Mouse (Mus musculus) hindbrain, embryonic 10.5 days (tissue): Measurements from ENCODE around the gene Frem2. TPM values are rescaled to one million over a fixed set of nuclear protein-coding genes. Genes with fewer than 3 reads are reported as not detected.
A peak's percentile ranks its signal among the peaks of the same experiment; 100 is the strongest.

ENCODE experiments used
- DNase-seq: peaks from one replicate; pipeline ENCODE4 v3.0.0-alpha.2; 2017; ENCODE audit warnings: low spot score
- H3K27ac ChIP-seq: fragments of 300-500 bp; sonication (generic); 2 replicates; pipeline ENCODE4 v1.5.1; 2016; ENCODE audit warnings: mild to moderate bottlenecking, moderate library complexity
- H3K27me3 ChIP-seq: fragments of 300-500 bp; sonication (generic); 2 replicates; pipeline ENCODE4 v1.6.1; 2016; ENCODE audit warnings: mild to moderate bottlenecking; ENCODE audit not compliant: poor library complexity, insufficient read depth, severe bottlenecking
- H3K36me3 ChIP-seq: fragments of 300-500 bp; sonication (generic); 2 replicates; pipeline ENCODE4 v1.6.1; 2016; ENCODE audit warnings: mild to moderate bottlenecking, moderate library complexity
- H3K4me1 ChIP-seq: fragments of 300-500 bp; sonication (generic); replicated peaks from 2 replicates; pipeline ENCODE4 v1.6.1; 2016; ENCODE audit warnings: mild to moderate bottlenecking
- H3K4me3 ChIP-seq: fragments of 300-500 bp; sonication (generic); 2 replicates; pipeline ENCODE4 v1.5.1; 2016; ENCODE audit warnings: mild to moderate bottlenecking, moderate library complexity
- H3K9me3 ChIP-seq: fragments of 300-500 bp; sonication (generic); 2 replicates; pipeline ENCODE4 v1.6.1; 2016; ENCODE audit warnings: mild to moderate bottlenecking, moderate library complexity
- WGBS: fragments of 180-500 bp; shearing (Covaris S2); methylation state at CpG from one replicate; pipeline ENCODE4 v1.1.7; 2016; 5-methylcytosine and 5-hydroxymethylcytosine counted together
- polyA plus RNA-seq: library from polyadenylated mRNA; unstranded; fragments of >200 nt; fragmentation: Nextera tagmentation; extraction: Ambion mirVana; gene quantifications from 2 replicates; pipeline ENCODE4 v1.2.1, GENCODE M21; 2016

Gene Frem2
- polyA plus RNA-seq, 1 experiment from 2014 or later: 3.5 TPM

DNA sequence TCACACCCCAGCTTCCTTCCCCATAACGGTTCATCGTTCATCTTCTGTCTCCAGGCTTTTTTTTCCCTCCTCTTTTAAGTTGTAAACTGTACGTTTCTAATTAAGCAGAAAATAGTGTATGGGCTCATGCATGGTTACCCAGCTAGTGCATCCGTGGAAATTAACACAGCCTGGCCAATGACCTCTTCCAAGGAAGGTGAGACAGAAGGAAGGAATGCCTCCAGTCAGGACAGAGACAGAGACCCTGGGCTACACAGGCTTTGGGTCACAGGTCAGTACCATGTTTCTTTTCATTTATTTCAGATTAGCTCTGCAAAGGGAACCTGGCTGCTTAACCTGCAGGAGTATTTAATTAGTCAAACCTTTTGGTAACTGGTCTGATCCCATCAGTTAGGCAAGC is 57.0 kb downstream of the Frem2 start:
- Histone ChIP-seq H3K4me1 (peaks cover 22% of the 10 kb centered on the region), H3K36me3 (no peaks in the 10 kb centered on the region), H3K27ac (no peak overlapping the region), H3K9me3 (0 out of 2 replicates have a peak, but pooled peaks cover under 1% of the 10 kb centered on the region), H3K27me3 (no peaks in the 10 kb centered on the region), H3K4me3 (no peak overlapping the region)
- WGBS: 64% methylated on average over 4 of the region's 4 CpGs
- no peak for DNase-seq

DNA sequence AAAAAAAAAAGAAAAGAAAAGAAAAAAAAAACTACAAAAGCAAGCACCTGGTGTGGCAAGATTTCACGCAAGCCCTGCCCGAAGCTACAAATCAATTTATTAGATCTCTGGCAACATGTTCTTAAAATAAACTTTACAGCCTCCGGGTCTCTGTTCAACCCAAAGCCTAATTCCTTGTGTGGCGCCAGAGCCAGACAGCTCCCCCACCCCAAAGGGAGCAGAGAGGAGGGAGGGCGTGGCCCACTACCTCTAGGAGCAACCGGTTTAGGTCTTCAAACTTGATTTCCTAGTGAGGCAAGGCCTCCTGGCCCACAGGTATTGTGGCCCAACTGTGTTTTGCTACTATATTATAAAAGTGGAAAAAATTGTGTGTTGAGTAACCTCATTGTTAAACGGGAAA is 57.8 kb downstream of the Frem2 start:
- Histone ChIP-seq H3K27me3 (no peaks in the 10 kb centered on the region), H3K27ac (no peak overlapping the region), H3K4me1 (peaks cover 27% of the 10 kb centered on the region), H3K9me3 (no peaks in the 10 kb centered on the region), H3K4me3 (no peak overlapping the region), H3K36me3 (no peaks in the 10 kb centered on the region)
- no peak for DNase-seq
- 39% methylated on average over 7 of the region's 7 CpGs for WGBS

DNA sequence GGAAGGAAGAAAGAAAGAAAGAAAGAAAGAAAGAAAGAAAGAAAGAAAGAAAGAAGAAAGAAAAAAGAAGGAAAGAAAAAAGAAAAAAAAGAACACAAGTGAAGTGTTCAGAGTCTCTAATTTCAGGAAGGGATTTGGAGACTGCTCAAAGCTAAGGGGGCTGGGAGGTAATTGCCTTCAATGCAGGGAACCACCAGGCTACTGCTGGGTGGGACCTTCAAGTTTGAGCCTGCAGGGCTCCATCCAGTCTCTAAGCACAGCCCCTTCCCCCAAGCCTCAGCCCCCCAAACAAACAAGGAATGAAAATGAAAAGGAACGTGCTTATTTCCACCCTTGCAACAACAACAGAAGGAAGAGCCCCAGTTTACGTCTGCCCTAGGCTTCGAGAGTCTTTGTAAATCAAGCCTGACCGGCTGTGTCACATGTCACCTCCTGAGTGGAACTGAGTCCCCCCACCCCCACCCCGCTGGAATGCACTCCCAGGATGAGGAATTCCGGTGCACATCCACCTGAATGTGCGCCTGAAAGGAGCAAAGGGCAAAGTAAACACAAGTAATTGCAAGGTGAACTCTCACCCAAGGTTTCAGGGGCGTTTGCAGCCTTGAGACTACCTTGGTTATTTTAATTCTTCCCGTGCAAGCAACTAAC is 58.9 kb downstream of the Frem2 start:
- Histone ChIP-seq H3K4me3 (no peak overlapping the region), H3K36me3 (no peaks in the 10 kb centered on the region), H3K27me3 (no peaks in the 10 kb centered on the region), H3K27ac (no peak overlapping the region), H3K4me1 (peaks cover 37% of the 10 kb centered on the region), H3K9me3 (no peaks in the 10 kb centered on the region)
- DNase-seq: peak; percentile 28
- WGBS: 6% methylated on average over 9 of the region's 9 CpGs

DNA sequence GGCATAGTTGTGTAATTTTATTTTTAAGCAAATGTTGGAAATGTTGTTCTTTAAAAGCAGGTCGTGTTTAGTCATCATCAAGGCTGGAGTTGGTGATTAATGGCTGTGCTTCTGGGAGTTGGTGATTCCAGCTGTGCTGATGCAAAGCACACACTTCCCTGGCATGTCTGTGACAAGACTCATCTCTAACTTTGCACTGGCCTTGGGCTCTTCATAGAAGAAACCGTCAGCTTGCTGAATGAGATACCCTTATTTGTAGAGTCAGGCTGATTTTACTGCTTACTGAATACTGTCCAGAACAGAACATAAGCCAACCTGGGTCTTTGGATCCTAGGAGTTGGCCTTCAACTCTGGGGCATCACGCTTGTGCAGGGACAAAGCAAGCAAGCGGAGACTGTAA is 62.7 kb downstream of the Frem2 start:
- WGBS: 57% methylated on average over 4 of the region's 4 CpGs
- Histone ChIP-seq H3K4me3 (no peak overlapping the region), H3K36me3 (no peaks in the 10 kb centered on the region), H3K27ac (no peak overlapping the region), H3K27me3 (peaks cover 10% of the 10 kb centered on the region), H3K4me1 (peaks cover 44% of the 10 kb centered on the region), H3K9me3 (no peaks in the 10 kb centered on the region)
- no peak for DNase-seq

DNA sequence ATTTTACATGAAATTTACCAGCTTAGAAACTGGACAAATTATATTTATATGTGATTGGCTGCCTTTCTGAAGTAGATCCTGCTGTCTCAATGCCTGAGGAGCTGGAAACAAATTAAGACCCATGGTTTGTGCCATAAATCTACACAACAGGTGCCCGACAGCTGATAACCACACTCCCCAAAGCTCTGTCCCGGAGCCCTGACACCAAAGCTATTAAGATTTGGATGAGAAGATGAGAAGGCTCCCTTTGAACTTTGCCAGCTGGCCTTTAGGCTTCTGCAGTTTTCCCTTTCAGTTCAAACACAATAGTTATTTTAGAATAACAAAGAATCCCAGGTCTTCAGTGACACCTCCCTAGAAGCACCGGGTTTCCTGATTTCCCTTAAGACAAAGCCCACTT is 63.4 kb downstream of the Frem2 start:
- peaks cover 43% of the 10 kb centered on the region for H3K4me1 ChIP-seq
- no peaks in the 10 kb centered on the region for H3K36me3 ChIP-seq
- DNase-seq: no peak
- no peaks in the 10 kb centered on the region for H3K9me3 ChIP-seq
- WGBS: 11% methylated on average over 3 of the region's 3 CpGs
- H3K27ac ChIP-seq: no peak overlapping the region
- H3K27me3 ChIP-seq: peaks cover 10% of the 10 kb centered on the region
- no peak overlapping the region for H3K4me3 ChIP-seq

DNA sequence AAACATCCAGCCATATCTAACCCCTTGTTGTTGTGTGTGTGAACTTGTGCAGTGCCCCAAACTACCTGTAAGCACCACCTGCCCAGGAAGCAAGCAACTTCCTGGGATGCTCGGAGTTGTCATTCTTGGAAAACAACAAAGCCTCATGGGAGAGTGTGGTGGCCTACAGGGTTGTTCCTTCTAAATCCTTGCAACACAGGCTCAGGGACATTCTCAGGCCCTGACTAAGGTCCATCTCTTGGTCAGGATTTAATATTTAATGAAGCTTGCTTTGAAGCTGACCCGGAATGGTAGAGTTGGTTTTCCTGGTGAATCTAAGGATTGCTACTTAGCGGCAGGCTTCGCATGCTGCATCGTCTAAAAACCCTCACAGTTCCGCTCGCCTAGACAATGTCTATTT is 65.1 kb downstream of the Frem2 start:
- no peaks in the 10 kb centered on the region for H3K36me3 ChIP-seq
- DNase-seq: no peak
- WGBS: 93% methylated on average over 7 of the region's 7 CpGs

DNA sequence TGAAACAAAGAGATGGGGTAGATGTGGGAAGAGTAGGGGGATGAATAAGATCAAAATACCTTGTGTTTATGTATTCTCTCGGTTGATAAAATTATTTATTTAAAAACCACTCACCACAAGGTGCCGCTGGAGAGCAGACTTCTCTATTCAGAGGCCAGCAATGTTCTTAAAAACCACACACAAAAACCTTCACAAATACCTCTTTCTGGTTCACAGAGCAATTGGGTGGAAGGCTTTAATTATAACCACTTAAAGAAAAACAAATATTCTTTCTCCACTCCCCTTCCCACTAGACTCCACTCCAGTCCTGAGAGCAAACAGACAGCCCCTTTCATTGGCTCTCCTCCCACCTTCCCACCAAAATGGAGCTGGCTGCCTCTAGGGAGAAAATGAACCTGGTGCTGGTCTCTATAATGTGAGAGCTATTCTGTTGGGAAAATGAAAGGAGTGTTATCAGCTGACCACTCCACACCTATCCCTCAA is 67.0 kb downstream of the Frem2 start:
- Histone ChIP-seq H3K36me3 (no peaks in the 10 kb centered on the region), H3K4me3 (no peak overlapping the region), H3K27ac (peak overlapping the region; percentile 56; the same call in 1 of the 2 replicates), H3K4me1 (peaks cover 49% of the 10 kb centered on the region), H3K9me3 (no peaks in the 10 kb centered on the region), H3K27me3 (peaks cover 18% of the 10 kb centered on the region)
- 6% methylated on average over 2 of the region's 2 CpGs for WGBS
- DNase-seq: peak; percentile 50

More for the DNA sequence above, 65.1 kb downstream of the Frem2 start:
- Histone ChIP-seq H3K27me3 (peaks cover 15% of the 10 kb centered on the region), H3K4me1 (peaks cover 44% of the 10 kb centered on the region), H3K27ac (no peak overlapping the region), H3K9me3 (no peaks in the 10 kb centered on the region), H3K4me3 (no peak overlapping the region)

DNA sequence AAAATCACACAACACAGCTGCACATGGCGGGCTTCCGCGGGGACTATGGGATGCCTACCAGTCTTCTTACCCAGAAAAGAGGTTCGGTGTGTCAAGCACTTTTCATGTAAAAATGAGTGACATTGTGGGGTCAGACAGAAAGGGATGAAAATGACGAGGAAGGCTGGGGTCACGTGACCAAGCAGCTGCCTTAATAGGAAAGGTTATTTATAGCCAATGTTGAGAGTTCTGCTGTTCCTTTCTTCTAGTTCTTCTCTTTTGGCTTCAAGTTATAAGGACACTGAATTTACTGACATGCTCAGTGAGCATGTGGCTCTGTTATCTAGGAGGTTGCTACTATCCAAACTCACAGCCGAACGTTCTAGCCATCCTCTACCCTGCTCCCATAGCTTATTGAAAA is 73.9 kb downstream of the Frem2 start:
- peaks cover 8% of the 10 kb centered on the region for H3K27me3 ChIP-seq
- peaks cover 26% of the 10 kb centered on the region for H3K4me1 ChIP-seq
- no peak overlapping the region for H3K4me3 ChIP-seq
- no peaks in the 10 kb centered on the region for H3K36me3 ChIP-seq
- no peak overlapping the region for H3K27ac ChIP-seq
- WGBS: 93% methylated on average over 8 of the region's 8 CpGs
- no peak for DNase-seq
- no peaks in the 10 kb centered on the region for H3K9me3 ChIP-seq

DNA sequence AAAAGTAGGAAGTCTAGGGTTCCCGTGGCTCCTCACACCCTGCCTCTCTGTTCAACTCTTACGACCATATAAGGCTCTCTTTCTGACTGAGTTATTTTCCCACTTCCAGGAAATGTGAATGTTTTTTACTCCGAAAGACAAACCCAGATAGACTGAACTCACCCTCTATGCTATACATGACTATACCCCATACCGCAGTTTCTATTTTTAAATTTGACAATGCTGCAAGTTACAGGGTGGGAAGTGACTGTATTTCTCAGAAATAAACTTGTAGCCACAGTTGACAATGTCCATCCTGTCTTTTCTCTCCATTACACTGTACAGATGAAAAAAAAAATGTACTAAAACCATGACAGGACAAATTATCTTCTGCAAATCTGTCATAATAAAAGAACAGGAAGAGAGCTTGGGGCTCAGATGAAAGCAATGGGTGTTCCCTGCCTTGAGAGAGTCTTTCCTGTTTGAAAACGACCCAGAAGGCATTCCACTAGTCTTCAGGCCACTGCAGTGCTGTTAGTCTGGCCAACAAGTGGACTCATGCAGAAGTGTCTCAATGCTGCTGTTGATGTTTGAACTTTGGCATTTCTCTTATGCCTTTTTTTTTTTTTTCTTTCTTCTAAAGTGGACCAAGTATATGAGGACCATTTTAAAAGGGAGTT is 76.4 kb downstream of the Frem2 start:
- Histone ChIP-seq H3K4me3 (no peak overlapping the region), H3K4me1 (peaks cover 33% of the 10 kb centered on the region), H3K27me3 (no peaks in the 10 kb centered on the region; the same call in none of the 2 replicates), H3K27ac (no peak overlapping the region), H3K36me3 (no peaks in the 10 kb centered on the region), H3K9me3 (no peaks in the 10 kb centered on the region)
- 79% methylated on average over 5 of the region's 5 CpGs for WGBS
- DNase-seq: no peak

DNA sequence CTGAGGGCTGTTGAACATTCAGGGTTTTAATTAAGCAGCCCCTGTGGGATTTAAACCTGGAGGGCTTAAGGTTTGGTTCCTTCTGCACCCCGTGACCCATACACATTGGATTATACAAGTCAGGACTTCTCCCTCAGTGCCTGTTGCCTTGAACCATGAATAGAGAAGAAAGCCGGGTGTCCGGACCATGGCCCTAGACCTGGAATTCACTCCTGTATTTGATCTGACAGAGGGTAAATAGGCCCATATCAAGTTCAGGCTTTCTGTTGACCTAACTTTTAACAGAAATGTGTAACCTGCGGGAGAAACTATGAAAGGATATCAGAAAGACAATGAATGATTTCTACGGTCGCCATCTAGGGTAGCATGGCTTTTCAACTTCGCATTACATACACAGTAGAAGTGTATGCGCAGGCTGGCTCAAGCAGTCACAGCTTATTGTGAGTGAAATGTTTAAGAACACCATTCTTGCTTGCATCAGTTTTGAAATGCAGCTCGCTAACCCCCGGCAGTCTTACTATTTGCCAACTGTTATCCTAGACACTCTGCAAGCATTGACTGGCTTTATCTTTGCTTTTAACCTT is 77.9 kb downstream of the Frem2 start:
- no peaks in the 10 kb centered on the region for H3K9me3 ChIP-seq
- H3K27me3 ChIP-seq: no peaks in the 10 kb centered on the region; the same call in none of the 2 replicates

DNA sequence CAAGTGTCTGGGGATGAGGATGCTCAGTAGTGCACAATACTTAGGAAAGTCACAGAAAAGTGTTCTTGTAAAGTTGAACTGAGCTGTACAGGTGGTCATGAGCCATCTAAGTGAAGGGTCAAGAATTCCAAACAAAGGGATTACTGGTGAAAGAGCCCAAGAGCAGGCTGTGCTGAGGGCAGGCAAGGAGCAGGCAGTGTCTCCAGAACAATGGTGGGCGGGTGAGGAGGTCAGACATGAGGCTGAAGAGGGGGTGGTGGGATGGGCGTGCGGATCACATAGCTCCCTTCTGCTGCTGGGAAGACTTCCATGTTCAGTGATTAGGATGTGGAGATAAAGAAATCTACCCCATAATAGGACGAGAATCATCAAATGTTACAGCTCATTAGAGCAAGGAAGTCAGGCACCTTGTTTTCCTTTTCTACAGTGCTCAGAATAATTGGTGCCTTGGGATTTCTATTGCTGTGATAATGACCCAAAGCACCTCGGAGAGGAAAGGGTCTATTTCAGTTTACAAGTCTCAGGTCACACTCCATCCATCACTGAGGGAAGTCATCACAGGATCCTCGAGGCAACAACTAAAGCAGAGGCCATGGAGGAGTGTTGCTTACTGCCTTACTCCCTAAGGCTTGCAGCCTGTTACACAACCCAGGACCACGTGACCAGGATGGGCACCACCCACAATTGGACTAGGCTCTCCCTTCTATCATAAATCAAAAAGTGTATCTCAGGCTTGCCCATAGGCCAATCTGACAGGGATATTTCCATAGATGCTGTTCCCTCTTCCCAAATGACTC is 80.6 kb downstream of the Frem2 start:
- WGBS: 29% methylated on average over 7 of the region's 7 CpGs

More for the DNA sequence above, 77.9 kb downstream of the Frem2 start:
- no peak overlapping the region for H3K27ac ChIP-seq
- 83% methylated on average over 10 of the region's 10 CpGs for WGBS
- H3K4me3 ChIP-seq: no peak overlapping the region
- H3K4me1 ChIP-seq: peaks cover 33% of the 10 kb centered on the region
- no peaks in the 10 kb centered on the region for H3K36me3 ChIP-seq
- DNase-seq: no peak

DNA sequence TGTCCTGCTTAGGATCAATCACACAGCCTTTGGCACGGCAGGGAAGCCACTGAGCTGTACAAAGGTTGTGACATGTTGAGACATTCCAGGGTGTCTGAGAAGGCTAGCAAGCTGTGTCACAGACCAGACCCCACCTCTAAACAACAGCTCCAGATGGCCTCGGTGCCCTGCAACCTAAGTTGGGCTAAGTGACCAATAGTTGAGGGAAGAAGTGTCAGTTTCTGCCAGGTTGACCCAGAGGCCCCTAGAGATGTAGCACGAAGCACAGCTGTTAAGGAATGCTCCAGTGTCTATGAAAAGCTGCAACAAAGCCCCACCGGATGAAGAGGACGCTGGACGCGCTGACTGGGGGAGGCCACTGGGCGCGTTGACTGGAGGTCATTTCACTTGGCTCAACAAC is 83.0 kb downstream of the Frem2 start:
- Histone ChIP-seq H3K4me3 (no peak overlapping the region), H3K4me1 (peaks cover 42% of the 10 kb centered on the region), H3K27me3 (peaks cover 3% of the 10 kb centered on the region), H3K36me3 (no peaks in the 10 kb centered on the region), H3K27ac (peak overlapping the region; percentile 30), H3K9me3 (no peaks in the 10 kb centered on the region)
- peak; percentile 47 for DNase-seq
- WGBS: 11% methylated on average over 9 of the region's 9 CpGs

More for the DNA sequence above, 80.6 kb downstream of the Frem2 start:
- Histone ChIP-seq H3K27ac (peak overlapping the region; percentile 45; the same call in 1 of the 2 replicates), H3K4me1 (peaks cover 40% of the 10 kb centered on the region), H3K27me3 (no peaks in the 10 kb centered on the region; the same call in none of the 2 replicates), H3K4me3 (no peak overlapping the region), H3K36me3 (no peaks in the 10 kb centered on the region), H3K9me3 (no peaks in the 10 kb centered on the region)
- DNase-seq: peak; percentile 50
